Mouse (Mus musculus): ENCODE results near the gene Reps2.

- no peak for TF ChIP-seq CTCF (IDR thresholded peaks at IDR 0.05; ENCODE audit: insufficient read depth, low read depth, low read length)
- TF ChIP-seq POLR2A (IDR thresholded peaks at IDR 0.05; ENCODE audit: insufficient read depth, low read depth, low read length) = no peak
Observed at GRCm38 (mm10) chrX:162660182-162660581, 16.7 kb upstream of the Reps2 start.
